Mouse (Mus musculus) kidney, postnatal 0 days (tissue): ENCODE results near the gene Plod1. TPM values are rescaled to one million over a fixed set of nuclear protein-coding genes. Genes with fewer than 3 reads are reported as not detected.

Experiments
- ATAC-seq: fragments of 200-750 bp; cut with Nextera tagmentation; replicated peaks from 2 replicates; pipeline ENCODE4 v1.8.0; 2017; ENCODE audit warnings: low read depth, moderate number of reproducible peaks, moderate TSS enrichment, moderate library complexity; ENCODE audit not compliant: low FRiP score
- DNase-seq: peaks from one replicate; pipeline ENCODE4 v3.0.0-alpha.2; 2016; ENCODE audit warnings: low spot score
- H3K27ac ChIP-seq: fragments of 300-500 bp; sonication (generic); 2 replicates; pipeline ENCODE4 v1.5.1; 2014; ENCODE audit warnings: mild to moderate bottlenecking
- H3K27me3 ChIP-seq: fragments of 300-500 bp; sonication (generic); 2 replicates; pipeline ENCODE4 v1.6.1; 2014; ENCODE audit warnings: low read length, mixed read lengths; ENCODE audit not compliant: insufficient read depth
- H3K36me3 ChIP-seq: fragments of 300-500 bp; sonication (generic); 2 replicates; pipeline ENCODE4 v1.6.1; 2014; ENCODE audit warnings: low read length, mixed read lengths; ENCODE audit not compliant: insufficient read depth
- H3K4me1 ChIP-seq: fragments of 300-500 bp; sonication (generic); replicated peaks from 2 replicates; pipeline ENCODE4 v1.6.1; 2014; ENCODE audit warnings: antibody characterized with exemption, low read length, mixed read lengths; ENCODE audit not compliant: insufficient read depth
- H3K4me2 ChIP-seq: fragments of 300-500 bp; sonication (generic); 2 replicates; pipeline ENCODE4 v1.6.1; 2014; ENCODE audit warnings: mild to moderate bottlenecking, low read length, moderate library complexity, mixed read lengths
- H3K4me3 ChIP-seq: fragments of 300-500 bp; sonication (generic); replicated peaks from 2 replicates; pipeline ENCODE4 v1.5.1; 2014; ENCODE audit warnings: low read depth, low read length
- H3K9ac ChIP-seq: fragments of 300-500 bp; sonication (generic); 2 replicates; pipeline ENCODE4 v1.6.1; 2014; ENCODE audit warnings: low read depth, low read length
- H3K9me3 ChIP-seq: fragments of 300-500 bp; sonication (generic); replicated peaks from 2 replicates; pipeline ENCODE4 v1.6.1; 2016; ENCODE audit warnings: low read length, inconsistent platforms, mixed read lengths
- CTCF ChIP-seq: IDR thresholded peaks from 2 replicates; pipeline ENCODE4 v1.5.1; 2016; ENCODE audit warnings: antibody characterized with exemption, low read depth, mild to moderate bottlenecking, moderate library complexity
- WGBS: fragments of 180-500 bp; shearing (Covaris S2); extraction: QIAGEN DNeasy Blood & Tissue Kit; methylation state at CpG from one replicate; pipeline ENCODE4 v1.1.7; 2014; 5-methylcytosine and 5-hydroxymethylcytosine counted together
- polyA plus RNA-seq: library from polyadenylated mRNA; unstranded; fragments of >200 nt; fragmentation: Nextera tagmentation; extraction: Ambion mirVana; gene quantifications from 2 replicates; pipeline ENCODE4 v1.2.1, GENCODE M21; 2015

The Plod1 gene
- polyA plus RNA-seq, 1 experiment from 2014 or later, result 38.1 TPM

DNA sequence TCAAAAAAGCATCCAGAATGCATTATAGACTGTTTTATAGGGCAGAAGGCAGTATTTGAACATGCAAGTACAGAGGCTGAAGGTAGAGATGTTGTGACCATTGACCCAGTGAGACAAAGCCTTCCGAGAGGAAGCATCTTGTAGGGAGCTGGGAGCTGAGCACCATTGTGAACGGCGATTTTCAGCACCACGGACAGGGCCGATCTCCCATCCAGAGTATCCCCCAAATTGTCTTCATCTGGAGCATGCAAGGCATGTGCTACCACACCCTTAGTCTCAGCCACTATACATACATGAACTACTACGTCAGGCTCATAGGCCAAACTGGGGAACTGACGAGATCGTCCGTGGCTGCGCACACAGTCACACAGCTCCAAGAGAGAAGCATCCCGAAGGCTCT lies 20.6 kb upstream of the Plod1 start:
- Histone ChIP-seq H3K36me3 (no peaks in the 10 kb centered on the region), H3K27me3 (no peaks in the 10 kb centered on the region), H3K9ac (no peak overlapping the region), H3K4me2 (no peak overlapping the region), H3K4me1 (no peaks in the 10 kb centered on the region), H3K27ac (no peak overlapping the region), H3K9me3 (no peaks in the 10 kb centered on the region), H3K4me3 (no peak overlapping the region)
- no peak for TF ChIP-seq CTCF
- 46% methylated on average over 11 of the region's 11 CpGs for WGBS
- no peak for ATAC-seq
- DNase-seq, result peak; percentile 58

DNA sequence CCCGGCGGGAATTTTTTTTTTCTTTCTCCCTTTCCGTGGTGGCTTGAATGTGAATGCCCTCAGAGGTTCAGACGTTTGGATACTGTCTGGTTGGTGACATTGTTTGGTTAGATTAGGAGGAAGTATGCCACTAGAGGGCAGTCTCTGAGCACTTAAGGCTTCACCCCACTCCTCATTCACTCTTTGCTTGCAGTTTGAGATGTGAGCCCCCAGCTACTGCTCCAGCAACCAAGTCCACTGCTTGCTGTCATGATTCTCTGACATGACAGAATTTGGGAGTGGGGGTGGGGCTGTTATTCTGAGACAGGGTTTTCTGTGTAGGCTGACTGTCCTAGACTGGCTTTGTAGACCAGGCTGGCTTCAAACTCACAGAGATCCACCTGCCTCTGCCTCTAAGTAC lies 17.0 kb upstream of the Plod1 start:
- Histone ChIP-seq H3K9ac (no peak overlapping the region), H3K4me2 (no peak overlapping the region), H3K4me1 (no peaks in the 10 kb centered on the region), H3K9me3 (no peaks in the 10 kb centered on the region), H3K36me3 (no peaks in the 10 kb centered on the region), H3K27me3 (no peaks in the 10 kb centered on the region), H3K4me3 (no peak overlapping the region), H3K27ac (no peak overlapping the region)
- DNase-seq (peak; percentile 74), ATAC-seq (no peak)
- TF ChIP-seq CTCF, result peak; percentile 67
- 10% methylated on average over 4 of the region's 4 CpGs for WGBS

DNA sequence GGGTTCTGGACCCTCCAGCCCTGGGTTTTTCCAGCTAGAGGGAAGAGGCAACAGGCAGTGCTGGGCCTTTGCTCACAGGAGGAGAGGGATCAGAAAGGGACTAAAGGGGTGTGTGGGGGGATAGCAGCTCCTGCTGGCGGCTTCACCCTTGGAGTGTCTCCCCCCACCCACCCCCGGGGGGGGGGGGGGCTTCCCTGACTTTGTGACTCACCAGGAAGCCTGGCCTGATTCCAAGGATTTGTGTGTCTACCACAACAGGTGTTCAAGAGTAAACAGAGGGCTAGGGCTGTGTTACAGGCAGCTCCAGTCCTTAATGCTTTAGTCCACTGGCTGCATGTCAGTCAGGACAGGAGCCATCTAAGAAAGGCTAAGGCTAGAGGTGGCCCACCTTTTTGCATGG lies 10.9 kb upstream of the Plod1 start:
- no peak overlapping the region for H3K9ac ChIP-seq
- ATAC-seq (no peak), DNase-seq (no peak)
- no peaks in the 10 kb centered on the region for H3K9me3 ChIP-seq
- no peak overlapping the region for H3K27ac ChIP-seq
- H3K4me2 ChIP-seq, result no peak overlapping the region
- no peak for TF ChIP-seq CTCF
- no peak overlapping the region for H3K4me3 ChIP-seq
- WGBS, result 45% methylated on average over 2 of the region's 2 CpGs
- peaks cover 31% of the 10 kb centered on the region for H3K36me3 ChIP-seq
- H3K27me3 ChIP-seq, result no peaks in the 10 kb centered on the region
- H3K4me1 ChIP-seq, result peaks cover 9% of the 10 kb centered on the region; the same call in 1 of the 2 replicates

DNA sequence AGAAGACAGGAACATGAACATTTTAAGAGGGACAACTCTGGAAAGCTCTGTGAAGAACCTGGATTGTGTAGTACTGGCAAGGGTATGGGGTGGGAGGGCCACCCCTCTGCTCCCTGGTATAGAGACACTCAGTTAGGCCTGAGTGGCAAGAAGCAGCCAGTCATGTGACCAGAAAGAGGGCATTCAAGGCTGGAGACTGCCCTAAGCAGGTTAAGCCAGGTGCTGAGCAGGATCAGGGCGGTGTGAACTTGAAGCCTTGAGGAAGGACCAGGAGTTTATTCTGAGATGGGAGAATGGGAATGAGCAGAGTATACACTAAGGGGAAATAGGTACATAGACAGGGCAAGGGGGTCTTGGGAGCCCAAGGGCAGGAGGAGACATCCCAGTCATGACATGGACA lies 6.4 kb upstream of the Plod1 start:
- ATAC-seq (no peak), DNase-seq (no peak)
- Histone ChIP-seq H3K9me3 (no peaks in the 10 kb centered on the region), H3K9ac (no peak overlapping the region), H3K36me3 (peaks cover 31% of the 10 kb centered on the region), H3K4me3 (no peak overlapping the region), H3K4me2 (peak overlapping the region; percentile 95; the same call in 1 of the 2 replicates), H3K4me1 (peaks cover 21% of the 10 kb centered on the region), H3K27me3 (no peaks in the 10 kb centered on the region), H3K27ac (no peak overlapping the region)
- WGBS, result 97% methylated on average over 1 of the region's 1 CpGs
- TF ChIP-seq CTCF, result no peak

DNA sequence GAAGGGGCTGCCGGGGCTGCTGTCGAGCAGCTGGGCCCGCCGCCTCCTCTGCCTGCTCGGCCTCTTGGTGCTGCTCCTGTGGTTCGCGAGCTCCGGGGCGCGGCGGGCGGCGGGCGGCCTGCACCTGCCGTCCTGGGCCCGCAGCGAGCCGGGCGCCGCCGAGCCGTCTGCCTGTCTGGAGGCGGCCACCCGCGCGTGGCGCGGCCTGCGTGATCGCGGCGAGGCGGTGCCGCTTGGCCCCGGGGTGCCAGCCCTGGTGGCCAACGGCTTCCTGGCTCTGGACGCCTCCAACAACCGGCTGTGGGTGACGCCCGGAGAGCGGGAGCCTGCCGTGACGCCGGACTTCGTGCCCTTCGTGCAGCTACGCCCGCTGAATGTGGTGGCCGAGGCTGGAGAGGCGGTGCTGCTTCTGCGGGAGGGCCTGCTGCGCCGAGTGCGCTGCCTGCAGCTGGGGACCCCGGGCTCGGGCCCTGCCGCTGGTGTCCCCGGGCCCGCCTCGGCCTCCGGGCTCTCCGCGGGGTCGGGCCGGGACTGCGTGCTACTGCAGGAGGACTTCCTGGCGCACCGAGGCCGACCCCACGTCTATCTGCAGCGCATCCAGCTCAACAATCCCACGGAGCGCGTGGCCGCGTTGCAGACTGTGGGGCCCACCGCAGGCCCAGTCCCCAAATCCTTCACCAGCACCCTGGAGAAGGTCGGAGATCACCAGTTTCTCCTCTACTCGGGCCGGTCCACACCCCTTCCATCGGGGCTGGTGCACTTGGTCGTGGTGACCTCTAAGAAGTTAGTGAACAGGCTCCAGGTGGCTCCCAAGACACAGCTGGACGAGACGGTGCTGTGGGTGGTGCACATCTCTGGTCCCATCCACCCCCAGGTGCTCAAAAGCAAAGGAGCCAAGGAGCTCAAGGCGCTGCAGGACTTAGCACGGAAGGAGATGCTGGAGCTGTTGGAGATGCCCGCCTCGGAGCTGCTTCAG lies 4.8 kb upstream of the Plod1 start:
- DNase-seq (no peak), ATAC-seq (peak; percentile 51)
- peak overlapping the region; percentile 95 for H3K4me2 ChIP-seq
- peak overlapping the region; percentile 73 for H3K9ac ChIP-seq
- H3K27ac ChIP-seq, result peak overlapping the region; percentile 81
- peaks cover 25% of the 10 kb centered on the region for H3K4me1 ChIP-seq
- WGBS, result 6% methylated on average over 76 of the region's 88 CpGs
- TF ChIP-seq CTCF, result no peak
- H3K36me3 ChIP-seq, result peaks cover 18% of the 10 kb centered on the region
- no peaks in the 10 kb centered on the region for H3K9me3 ChIP-seq
- H3K27me3 ChIP-seq, result no peaks in the 10 kb centered on the region
- H3K4me3 ChIP-seq, result peak overlapping the region; percentile 74

DNA sequence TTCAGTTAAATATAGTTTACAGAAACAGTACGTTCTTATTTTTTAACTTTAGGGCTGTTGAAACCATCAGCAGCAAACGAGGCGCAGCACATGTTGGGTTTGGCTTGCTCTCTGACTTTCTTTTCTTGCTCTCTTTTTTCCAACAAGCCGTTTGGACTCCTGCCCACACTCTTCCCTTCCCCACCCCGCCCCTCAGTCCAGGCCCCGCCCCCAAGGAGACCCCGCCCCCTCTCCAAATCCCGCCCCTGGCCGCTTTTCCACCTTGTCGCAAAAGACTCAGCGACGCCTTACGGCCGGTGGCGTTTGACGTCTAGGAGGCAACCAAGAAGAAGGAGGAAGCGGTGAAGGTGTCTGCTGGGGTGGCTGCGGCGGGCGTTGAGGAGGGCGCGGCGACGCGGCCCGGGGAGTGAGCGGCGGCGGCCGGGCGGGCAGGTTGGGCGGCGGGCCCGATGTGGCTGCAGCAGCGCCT lies 4.0 kb upstream of the Plod1 start, which contains the start of gene 2510039O18Rik:
TSS of gene 2510039O18Rik (plus strand) at position 320 of the 469 bp plus-strand sequence.
- Histone ChIP-seq H3K4me2 (peak within 1 kb of the TSS; percentile 95), H3K9me3 (no peaks in the 10 kb centered on the region), H3K36me3 (peaks cover 11% of the 10 kb centered on the region; the same call in 1 of the 2 replicates), H3K4me1 (peaks cover 30% of the 10 kb centered on the region), H3K9ac (peak within 1 kb of the TSS; percentile 73), H3K27ac (peak within 1 kb of the TSS; percentile 81), H3K27me3 (no peaks in the 10 kb centered on the region), H3K4me3 (peak within 1 kb of the TSS; percentile 74)
- under 1% methylated on average over 35 of the region's 35 CpGs for WGBS
- peak; percentile 94 for DNase-seq
- peak; percentile 66 for ATAC-seq
- TF ChIP-seq CTCF, result no peak
